Mouse (Mus musculus): ENCODE data around the gene Atp6v0a1. TPM values are rescaled to one million over a fixed set of nuclear protein-coding genes. Genes with fewer than 3 reads are reported as not detected.

The Atp6v0a1 gene
- polyA plus RNA-seq, 1 experiment: 43.7 TPM

GRCm38 (mm10) chr11:101103011-101103410, 93.8 kb downstream of the Atp6v0a1 start:
- Histone ChIP-seq H3K4me1 (ENCODE audit: control insufficient read depth, insufficient read depth, low read length) (no peaks in the 10 kb centered on the region), H3K27ac (ENCODE audit: insufficient read depth, low read length) (no peak overlapping the region), H3K4me3 (ENCODE audit: insufficient read depth, low read length) (no peak overlapping the region)
- TF ChIP-seq POLR2A (IDR thresholded peaks at IDR 0.05; ENCODE audit: low read depth, low read length) (no peak), CTCF (IDR thresholded peaks at IDR 0.05; ENCODE audit: borderline replicate concordance, insufficient read depth, low read length) (no peak)

- Histone ChIP-seq H3K27ac (ENCODE audit: insufficient read depth, low read length) (no peak overlapping the region), H3K4me1 (ENCODE audit: control insufficient read depth, insufficient read depth, low read length) (no peaks in the 10 kb centered on the region), H3K4me3 (ENCODE audit: insufficient read depth, low read length) (no peak overlapping the region)
- TF ChIP-seq POLR2A (IDR thresholded peaks at IDR 0.05; ENCODE audit: low read depth, low read length) (no peak), CTCF (IDR thresholded peaks at IDR 0.05; ENCODE audit: borderline replicate concordance, insufficient read depth, low read length) (no peak)
These were observed 100.1 kb downstream of the Atp6v0a1 start for GRCm38 (mm10) chr11:101109351-101109750.

- no peak overlapping the region for H3K27ac ChIP-seq (ENCODE audit: insufficient read depth, low read length)
- TF ChIP-seq CTCF (IDR thresholded peaks at IDR 0.05; ENCODE audit: borderline replicate concordance, insufficient read depth, low read length): no peak
- no peak for TF ChIP-seq POLR2A (IDR thresholded peaks at IDR 0.05; ENCODE audit: low read depth, low read length)
These were observed 101.5 kb downstream of the Atp6v0a1 start for GRCm38 (mm10) chr11:101110708-101111107.

GRCm38 (mm10) chr11:101111178-101111577, 101.9 kb downstream of the Atp6v0a1 start:
- TF ChIP-seq CTCF (IDR thresholded peaks at IDR 0.05; ENCODE audit: borderline replicate concordance, insufficient read depth, low read length) (no peak), POLR2A (IDR thresholded peaks at IDR 0.05; ENCODE audit: low read depth, low read length) (no peak)

More at GRCm38 (mm10) chr11:101110708-101111107, 101.5 kb downstream of the Atp6v0a1 start:
- H3K4me1 ChIP-seq (ENCODE audit: control insufficient read depth, insufficient read depth, low read length): no peaks in the 10 kb centered on the region
- no peak overlapping the region for H3K4me3 ChIP-seq (ENCODE audit: insufficient read depth, low read length)

GRCm38 (mm10) chr11:101112186-101112585, 102.9 kb downstream of the Atp6v0a1 start:
- TF ChIP-seq POLR2A (IDR thresholded peaks at IDR 0.05; ENCODE audit: low read depth, low read length) (no peak), CTCF (IDR thresholded peaks at IDR 0.05; ENCODE audit: borderline replicate concordance, insufficient read depth, low read length) (no peak)
- H3K4me3 ChIP-seq (ENCODE audit: insufficient read depth, low read length): no peak overlapping the region
- no peaks in the 10 kb centered on the region for H3K4me1 ChIP-seq (ENCODE audit: control insufficient read depth, insufficient read depth, low read length)
- H3K27ac ChIP-seq (ENCODE audit: insufficient read depth, low read length): no peak overlapping the region

More at GRCm38 (mm10) chr11:101111178-101111577, 101.9 kb downstream of the Atp6v0a1 start:
- Histone ChIP-seq H3K4me1 (ENCODE audit: control insufficient read depth, insufficient read depth, low read length) (no peaks in the 10 kb centered on the region), H3K27ac (ENCODE audit: insufficient read depth, low read length) (no peak overlapping the region), H3K4me3 (ENCODE audit: insufficient read depth, low read length) (no peak overlapping the region)

Other genes with a start within 250 kb of the Atp6v0a1 start
- gene Kcnh4, start 249.5 kb upstream of the Atp6v0a1 start, polyA plus RNA-seq (2011; ENCODE audit: insufficient read length, low read depth, missing spikeins): not detected in 2 replicates
- gene Hcrt, start 246.5 kb upstream of the Atp6v0a1 start, polyA plus RNA-seq (2011; ENCODE audit: insufficient read length, low read depth, missing spikeins): not detected in 2 replicates
- 8.6 and 12.8 TPM in 2 replicates for gene Ghdc, start 238.5 kb upstream of the Atp6v0a1 start, polyA plus RNA-seq (2011; ENCODE audit: insufficient read length, low read depth, missing spikeins)
- 13.3 and 13.7 TPM in 2 replicates for gene Stat5b, start 158.7 kb upstream of the Atp6v0a1 start, polyA plus RNA-seq (2011; ENCODE audit: insufficient read length, low read depth, missing spikeins)
- gene Stat5a, start 150.1 kb upstream of the Atp6v0a1 start, polyA plus RNA-seq (2011; ENCODE audit: insufficient read length, low read depth, missing spikeins): 11.5 and 12.4 TPM in 2 replicates
- 122 and 158 TPM in 2 replicates for gene Stat3, start 69.9 kb upstream of the Atp6v0a1 start, polyA plus RNA-seq (2011; ENCODE audit: insufficient read length, low read depth, missing spikeins)
- 387 and 486 TPM in 2 replicates for gene Cavin1, start 38.6 kb upstream of the Atp6v0a1 start, polyA plus RNA-seq (2011; ENCODE audit: insufficient read length, low read depth, missing spikeins)
- 21.8 and 24.9 TPM in 2 replicates for gene Naglu, start 60.6 kb downstream of the Atp6v0a1 start, polyA plus RNA-seq (2011; ENCODE audit: insufficient read length, low read depth, missing spikeins)
- 1.2 and 5.2 TPM in 2 replicates for gene Hsd17b1, start 69.0 kb downstream of the Atp6v0a1 start, polyA plus RNA-seq (2011; ENCODE audit: insufficient read length, low read depth, missing spikeins)
- 14.9 and 15.0 TPM in 2 replicates for gene Coasy, start 73.1 kb downstream of the Atp6v0a1 start, polyA plus RNA-seq (2011; ENCODE audit: insufficient read length, low read depth, missing spikeins)
- 29.9 and 30.1 TPM in 2 replicates for gene Mlx, start 77.8 kb downstream of the Atp6v0a1 start, polyA plus RNA-seq (2011; ENCODE audit: insufficient read length, low read depth, missing spikeins)
- 10.3 and 12.9 TPM in 2 replicates for gene Psmc3ip, start 86.0 kb downstream of the Atp6v0a1 start, polyA plus RNA-seq (2011; ENCODE audit: insufficient read length, low read depth, missing spikeins)
- 29.8 and 34.1 TPM in 2 replicates for gene Retreg3, start 110.4 kb downstream of the Atp6v0a1 start, polyA plus RNA-seq (2011; ENCODE audit: insufficient read length, low read depth, missing spikeins)
- gene Tubg1, start 110.5 kb downstream of the Atp6v0a1 start, polyA plus RNA-seq (2011; ENCODE audit: insufficient read length, low read depth, missing spikeins): 34.8 and 36.2 TPM in 2 replicates
- 5.5 and 6.1 TPM in 2 replicates for gene Tubg2, start 146.5 kb downstream of the Atp6v0a1 start, polyA plus RNA-seq (2011; ENCODE audit: insufficient read length, low read depth, missing spikeins)
- 3.0 TPM in 2 replicates for gene Cntnap1, start 161.1 kb downstream of the Atp6v0a1 start, polyA plus RNA-seq (2011; ENCODE audit: insufficient read length, low read depth, missing spikeins)
- 7.1 and 11.5 TPM in 2 replicates for gene Plekhh3, start 161.9 kb downstream of the Atp6v0a1 start, polyA plus RNA-seq (2011; ENCODE audit: insufficient read length, low read depth, missing spikeins)
- not detected in 2 replicates for gene Ccr10, start 166.0 kb downstream of the Atp6v0a1 start, polyA plus RNA-seq (2011; ENCODE audit: insufficient read length, low read depth, missing spikeins)
- 13.9 and 14.4 TPM in 2 replicates for gene Ezh1, start 217.0 kb downstream of the Atp6v0a1 start, polyA plus RNA-seq (2011; ENCODE audit: insufficient read length, low read depth, missing spikeins)
- gene Ramp2, start 236.6 kb downstream of the Atp6v0a1 start, polyA plus RNA-seq (2011; ENCODE audit: insufficient read length, low read depth, missing spikeins): 2.3 and 2.7 TPM in 2 replicates
- gene Vps25, start 244.3 kb downstream of the Atp6v0a1 start, polyA plus RNA-seq (2011; ENCODE audit: insufficient read length, low read depth, missing spikeins): 99.4 and 135 TPM in 2 replicates